Mouse (Mus musculus) heart, adult 2 months (tissue): ENCODE measurements at regions not wholly inside any gene's neighbourhood (a gene's known extent, or its start where the extent isn't known, plus 50 kb on each side); places are given as distances from the start of the nearest gene placed in this dataset.

Experiments
- CTCF ChIP-seq: fragments of 200-600 bp; IDR thresholded peaks from 2 replicates; pipeline ENCODE4 v1.8.1; 2022; ENCODE audit warnings: antibody characterized with exemption, mild to moderate bottlenecking, moderate library complexity
- POLR2A ChIP-seq: fragments of 200-500 bp; IDR thresholded peaks from 2 replicates; pipeline ENCODE4 v1.6.1; 2011; ENCODE audit warnings: mild to moderate bottlenecking, low read depth, low read length, control low read depth; ENCODE audit not compliant: insufficient read depth

- TF ChIP-seq CTCF, result no peak
- TF ChIP-seq POLR2A, result no peak
Observed at GRCm38 (mm10) chr3:51096545-51096944, 127.7 kb upstream of the Noct start.
